Mouse (Mus musculus) cerebellum, adult 2 months (tissue): Measurements from ENCODE around the gene Impg1. TPM values are rescaled to one million over a fixed set of nuclear protein-coding genes. Genes with fewer than 3 reads are reported as not detected.
A peak's percentile ranks its signal among the peaks of the same experiment; 100 is the strongest.

Experiments
- DNase-seq, 2 experiments: peaks; one replicate each; pipeline ENCODE4 v3.0.0; 2021
- H3K27ac ChIP-seq: fragments of 200-500 bp; 2 replicates; pipeline ENCODE4 v1.5.1; 2012; ENCODE audit warnings: low read length, control low read depth, inconsistent platforms; ENCODE audit not compliant: insufficient read depth
- H3K27me3 ChIP-seq: fragments of 200-500 bp; 2 replicates; pipeline ENCODE4 v1.6.1; 2012; ENCODE audit warnings: inconsistent platforms, mild to moderate bottlenecking, low read length, moderate library complexity; ENCODE audit not compliant: control insufficient read depth, insufficient read depth
- H3K4me1 ChIP-seq: fragments of 200-500 bp; 2 replicates; pipeline ENCODE4 v1.6.1; 2011; ENCODE audit warnings: low read length; ENCODE audit not compliant: control insufficient read depth, insufficient read depth
- H3K4me3 ChIP-seq: fragments of 200-500 bp; replicated peaks from 2 replicates; pipeline ENCODE3; 2011; ENCODE audit warnings: mild to moderate bottlenecking, low read depth, low read length, control low read depth; ENCODE audit not compliant: insufficient read depth
- CTCF ChIP-seq: fragments of 200-500 bp; IDR thresholded peaks from 2 replicates; pipeline ENCODE4 v1.5.1; 2011; ENCODE audit warnings: low read depth, mild to moderate bottlenecking, control low read depth, low read length, moderate library complexity, borderline replicate concordance; ENCODE audit not compliant: insufficient read depth
- POLR2A ChIP-seq: fragments of 200-500 bp; IDR thresholded peaks from 2 replicates; pipeline ENCODE4 v1.6.1; 2011; ENCODE audit warnings: low read length, control low read depth, borderline replicate concordance; ENCODE audit not compliant: insufficient read depth
- WGBS: fragments of 180-500 bp; shearing (Covaris S2); methylation state at CpG from one replicate; pipeline ENCODE4 v1.1.7; 2018; 5-methylcytosine and 5-hydroxymethylcytosine counted together
- polyA plus RNA-seq: library from polyadenylated mRNA; depleted of rRNA; stranded (reverse); fragments of >200 nt; gene quantifications from 2 replicates; pipeline ENCODE4 v1.2.3, GENCODE M21; 2012

Impg1 gene
- polyA plus RNA-seq, 1 experiment = 0.25 TPM

DNA sequence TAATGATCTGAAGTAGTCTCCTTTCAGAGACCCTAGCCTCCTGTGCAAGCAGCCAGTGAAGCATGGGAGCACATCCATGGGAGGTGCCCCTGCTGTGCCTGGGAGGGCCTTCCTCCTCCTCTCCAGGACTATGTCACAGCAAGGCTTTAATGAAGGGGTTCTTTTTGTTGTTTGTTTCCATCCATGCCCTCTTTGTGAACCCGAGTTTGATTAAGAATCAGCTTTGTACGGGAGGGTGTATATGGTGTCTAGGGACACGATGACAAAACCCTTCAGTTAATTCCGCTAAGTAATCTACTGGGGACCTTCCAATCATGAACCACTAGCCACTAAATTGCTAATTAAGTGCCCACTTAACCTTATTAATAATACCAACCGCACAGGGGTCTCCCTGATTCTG, 74.3 kb downstream of the Impg1 start:
- Histone ChIP-seq H3K4me3 (no peak overlapping the region), H3K27ac (no peak overlapping the region), H3K4me1 (no peaks in the 10 kb centered on the region), H3K27me3 (no peaks in the 10 kb centered on the region)
- WGBS = 28% methylated on average over 5 of the region's 5 CpGs
- no peak for DNase-seq
- no peak for TF ChIP-seq POLR2A
- no peak for TF ChIP-seq CTCF

GRCm38 (mm10) chr9:80387890-80388289, 77.4 kb downstream of the Impg1 start:
- Histone ChIP-seq H3K27ac (no peak overlapping the region), H3K27me3 (no peaks in the 10 kb centered on the region), H3K4me3 (no peak overlapping the region), H3K4me1 (no peaks in the 10 kb centered on the region)
- TF ChIP-seq CTCF = no peak
- TF ChIP-seq POLR2A = no peak
- 70% methylated on average over 3 of the region's 3 CpGs for WGBS
- no peak for DNase-seq

DNA sequence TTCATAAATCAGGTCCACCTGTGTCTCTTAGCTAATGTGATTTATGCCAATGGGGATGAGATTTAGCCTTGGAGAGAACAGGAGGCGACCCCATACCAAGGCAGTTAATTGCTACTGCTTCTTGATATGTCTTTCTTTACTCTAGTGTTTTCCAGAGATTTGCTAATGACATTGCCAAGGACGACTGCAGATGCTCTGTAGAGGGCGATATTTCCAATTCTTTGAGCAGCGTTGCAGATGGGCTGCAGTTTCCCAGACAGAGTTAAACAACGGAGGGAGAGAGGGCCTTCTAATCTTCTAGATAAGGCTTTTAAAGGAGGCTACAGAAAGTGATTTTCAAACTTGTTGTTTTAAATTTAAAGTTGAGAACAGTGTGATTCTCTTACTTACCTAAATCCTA, 78.8 kb downstream of the Impg1 start:
- TF ChIP-seq POLR2A (no peak), CTCF (no peak)
- Histone ChIP-seq H3K4me1 (no peaks in the 10 kb centered on the region), H3K4me3 (no peak overlapping the region), H3K27me3 (no peaks in the 10 kb centered on the region), H3K27ac (no peak overlapping the region)
- 25% methylated on average over 5 of the region's 5 CpGs for WGBS
- no peak for DNase-seq

GRCm38 (mm10) chr9:80386000-80386399, 79.3 kb downstream of the Impg1 start:
- H3K27me3 ChIP-seq = no peaks in the 10 kb centered on the region
- WGBS = 46% methylated on average over 7 of the region's 7 CpGs
- DNase-seq = peak in 1 of 2 experiments; percentile 15
- H3K27ac ChIP-seq = no peak overlapping the region
- H3K4me1 ChIP-seq = no peaks in the 10 kb centered on the region
- H3K4me3 ChIP-seq = no peak overlapping the region
- TF ChIP-seq POLR2A = no peak
- peak; percentile 59; the same call in 1 of the 2 replicates for TF ChIP-seq CTCF

DNA sequence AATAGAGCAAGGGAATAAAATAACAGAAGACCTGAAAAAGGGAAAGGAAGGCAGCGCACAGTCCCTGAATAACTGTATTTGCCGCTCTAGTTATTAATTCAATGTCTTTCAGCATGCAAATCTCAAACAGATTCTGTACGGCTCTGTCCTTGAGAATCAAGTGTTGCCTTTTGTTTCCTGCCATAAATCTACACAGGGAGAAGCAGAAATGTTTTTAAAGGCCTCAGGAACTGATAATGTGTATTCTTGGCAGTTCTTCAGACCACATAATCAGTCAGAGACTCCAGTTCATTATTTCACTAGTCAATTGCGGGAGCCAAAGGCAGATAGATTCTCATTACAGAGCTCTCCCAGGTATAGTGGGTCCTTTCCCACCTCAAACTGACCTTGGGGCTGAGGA, 82.6 kb downstream of the Impg1 start:
- Histone ChIP-seq H3K27me3 (no peaks in the 10 kb centered on the region), H3K27ac (no peak overlapping the region), H3K4me1 (no peaks in the 10 kb centered on the region), H3K4me3 (no peak overlapping the region)
- DNase-seq = no peak
- no peak for TF ChIP-seq POLR2A
- no peak for TF ChIP-seq CTCF
- 91% methylated on average over 4 of the region's 4 CpGs for WGBS

GRCm38 (mm10) chr9:80380078-80380645, 85.1 kb downstream of the Impg1 start:
- Histone ChIP-seq H3K4me3 (no peak overlapping the region), H3K4me1 (no peaks in the 10 kb centered on the region), H3K27ac (no peak overlapping the region), H3K27me3 (no peaks in the 10 kb centered on the region)
- 69% methylated on average over 2 of the region's 2 CpGs for WGBS
- DNase-seq = no peak
- TF ChIP-seq CTCF = no peak
- no peak for TF ChIP-seq POLR2A

- peak in 1 of 2 experiments; percentile 2 for DNase-seq
- no peak for TF ChIP-seq CTCF
- TF ChIP-seq POLR2A = no peak
- H3K27me3 ChIP-seq = no peaks in the 10 kb centered on the region
- no peak overlapping the region for H3K27ac ChIP-seq
- no peak overlapping the region for H3K4me3 ChIP-seq
- 18% methylated on average over 1 of the region's 1 CpGs for WGBS
- H3K4me1 ChIP-seq = no peaks in the 10 kb centered on the region
These were observed 91.2 kb downstream of the Impg1 start for GRCm38 (mm10) chr9:80374100-80374499.

- no peak for TF ChIP-seq POLR2A
- no peak for TF ChIP-seq CTCF
- H3K4me1 ChIP-seq = no peaks in the 10 kb centered on the region
- DNase-seq = no peak
- WGBS = 40% methylated on average over 5 of the region's 5 CpGs
- no peak overlapping the region for H3K4me3 ChIP-seq
- no peaks in the 10 kb centered on the region for H3K27me3 ChIP-seq
- H3K27ac ChIP-seq = no peak overlapping the region
These were observed 92.0 kb downstream of the Impg1 start for GRCm38 (mm10) chr9:80373304-80373739.

DNA sequence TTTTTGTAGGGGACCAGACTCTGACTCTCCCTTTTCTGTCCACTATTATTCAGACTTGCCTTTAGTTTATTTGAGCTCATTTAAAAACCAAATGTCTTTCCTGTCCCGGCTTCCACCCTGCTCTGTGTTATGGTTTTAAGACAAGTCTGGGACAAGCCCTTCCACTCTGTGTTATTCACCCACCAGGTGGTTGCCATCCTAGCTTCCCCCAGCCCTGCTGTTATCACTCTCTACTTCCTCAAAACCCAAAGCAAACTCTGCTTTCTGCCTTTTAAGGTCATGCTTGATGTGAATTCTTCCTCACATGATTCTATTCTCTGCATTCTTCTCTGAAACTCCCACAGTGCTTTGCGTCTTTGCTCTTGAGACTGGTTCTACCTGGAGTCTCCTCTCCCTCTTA, 96.6 kb downstream of the Impg1 start:
- Histone ChIP-seq H3K4me3 (no peak overlapping the region), H3K27ac (no peak overlapping the region), H3K27me3 (no peaks in the 10 kb centered on the region), H3K4me1 (no peaks in the 10 kb centered on the region)
- no peak for DNase-seq
- TF ChIP-seq CTCF = no peak
- TF ChIP-seq POLR2A = no peak
- 79% methylated on average over 2 of the region's 2 CpGs for WGBS
